Mouse (Mus musculus): ENCODE measurements around the gene Oas2.

DNA sequence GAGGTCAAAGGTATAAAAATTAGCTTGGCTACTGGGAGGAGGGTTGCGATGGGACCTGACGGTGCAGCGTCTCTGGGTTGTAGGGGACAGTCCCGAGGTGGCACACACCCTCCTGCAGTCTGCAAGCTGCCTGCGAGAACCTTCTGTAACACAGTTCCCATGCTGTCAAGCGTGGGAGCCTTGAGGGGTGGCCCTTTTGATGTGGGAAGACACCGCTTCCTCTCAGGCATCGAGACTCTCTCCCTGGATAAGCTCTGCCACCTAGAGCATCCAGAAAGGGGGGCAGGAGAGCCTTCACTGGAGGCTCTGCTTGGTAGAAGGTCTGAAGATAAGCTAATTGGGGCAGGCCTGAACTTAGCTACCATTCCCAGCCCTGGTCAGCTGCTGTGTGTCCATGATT is 64.0 kb downstream of the Oas2 start:
- TF ChIP-seq CTCF (IDR thresholded peaks at IDR 0.05; ENCODE audit: low read depth) (no peak), EP300 (IDR thresholded peaks at IDR 0.05; ENCODE audit: low read depth) (no peak)
